Comparison of ENCODE assay signal across 9 mouse cellular contexts in the genomic region with DNA sequence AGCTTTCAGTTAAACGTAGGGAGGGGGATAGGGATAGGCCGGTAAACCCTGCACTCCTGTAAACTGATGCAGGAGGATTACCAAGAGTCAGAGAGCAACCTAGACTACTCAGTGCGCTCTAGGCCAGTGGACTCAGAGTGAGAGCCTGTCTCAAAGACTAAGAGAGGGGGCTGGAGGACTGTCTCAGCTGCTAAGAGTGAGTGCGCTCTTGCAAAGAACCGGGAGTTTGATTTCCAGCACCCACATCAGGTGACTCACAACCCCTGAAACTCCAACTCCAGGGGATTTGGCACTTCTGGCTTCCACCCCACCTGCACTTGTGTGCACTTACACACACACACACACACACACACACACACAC. TPM values are rescaled to one million over a fixed set of nuclear protein-coding genes. Genes with fewer than 3 reads are reported as not detected.
DNase-seq lines count a peak whose midpoint lies in the region; ATAC-seq and TF ChIP-seq lines count a peak whose summit lies in the region.
"Had no signal": no experiment of that assay in that cellular context is flagged by ENCODE, and none has a peak within 500 bp of the region (broad histone marks: within the 10 kb centered on the region; RNA-seq: fewer than 3 reads in every experiment).

No protein-coding gene starts in this region.

- no peaks in the 10 kb centered on the region for H3K36me3 ChIP-seq in kidney, postnatal 0 days (ENCODE audit: insufficient read depth, low read length)
- no peaks in the 10 kb centered on the region for H3K36me3 ChIP-seq in embryonic facial prominence, embryonic 14.5 days (ENCODE audit: control insufficient read depth, insufficient read depth, low read length)
- no peaks in the 10 kb centered on the region for H3K36me3 ChIP-seq in hindbrain, embryonic 16.5 days (ENCODE audit: control insufficient read depth, insufficient read depth, low read length)
- no peaks in the 10 kb centered on the region for H3K36me3 ChIP-seq in midbrain, embryonic 15.5 days (replicated peaks)

- 0 out of 2 replicates have a peak overlapping the region, but pooled peaks have one; percentile 13 for H3K9ac ChIP-seq in kidney, postnatal 0 days (ENCODE audit: low read depth, low read length)
- no peak overlapping the region for H3K9ac ChIP-seq in embryonic facial prominence, embryonic 14.5 days (ENCODE audit: low read depth, low read length)
- peak overlapping the region; percentile 3; the same call in 1 of the 2 replicates for H3K9ac ChIP-seq in hindbrain, embryonic 16.5 days (ENCODE audit: low read depth, low read length)
- H3K9ac ChIP-seq in midbrain, embryonic 15.5 days: no peak overlapping the region

- no peak overlapping the region for H3K27ac ChIP-seq in kidney, postnatal 0 days
- no peak overlapping the region; the same call in 1 of the 2 replicates for H3K27ac ChIP-seq in embryonic facial prominence, embryonic 14.5 days (replicated peaks; ENCODE audit: low read depth, low read length)
- H3K27ac ChIP-seq in hindbrain, embryonic 16.5 days (ENCODE audit: low read depth, low read length): peak overlapping the region; percentile 29; the same call in 1 of the 2 replicates
- no peak overlapping the region for H3K27ac ChIP-seq in midbrain, embryonic 15.5 days

- 0 out of 2 replicates have a peak, but pooled peaks cover 4% of the 10 kb centered on the region for H3K4me1 ChIP-seq in kidney, postnatal 0 days (replicated peaks; ENCODE audit: insufficient read depth, low read length)
- H3K4me1 ChIP-seq in embryonic facial prominence, embryonic 14.5 days (ENCODE audit: control insufficient read depth, insufficient read depth, low read length): peaks cover 24% of the 10 kb centered on the region
- H3K4me1 ChIP-seq in hindbrain, embryonic 16.5 days (ENCODE audit: control insufficient read depth, insufficient read depth, low read depth, low read length): peaks cover 12% of the 10 kb centered on the region
- peaks cover 20% of the 10 kb centered on the region for H3K4me1 ChIP-seq in midbrain, embryonic 15.5 days

- no peak for ATAC-seq in kidney, postnatal 0 days (replicated peaks; ENCODE audit: low FRiP score, low read depth)
- ATAC-seq in embryonic facial prominence, embryonic 14.5 days (ENCODE audit: low read depth): no peak
- ATAC-seq in hindbrain, embryonic 16.5 days: no peak
- ATAC-seq in midbrain, embryonic 15.5 days (replicated peaks): peak; percentile 40; the same call in 1 of the 2 replicates

- DNase-seq in kidney, postnatal 0 days (ENCODE audit: low spot score): no peak
- no peak for DNase-seq in kidney, postnatal 25 days
- DNase-seq in embryonic facial prominence, embryonic 14.5 days (ENCODE audit: low spot score): no peak
- no peak for DNase-seq in left cerebral cortex, postnatal 14 days (ENCODE audit: low spot score in 2 of 2)
- no peak for DNase-seq in thymus, postnatal 36 days
- DNase-seq in kidney, postnatal 14 days: no peak

- no peaks in the 10 kb centered on the region for H3K27me3 ChIP-seq in kidney, postnatal 0 days (ENCODE audit: insufficient read depth, low read length)
- H3K27me3 ChIP-seq in embryonic facial prominence, embryonic 14.5 days (replicated peaks; ENCODE audit: control insufficient read depth, insufficient read depth, low read length): no peaks in the 10 kb centered on the region; the same call in 1 of the 2 replicates
- H3K27me3 ChIP-seq in hindbrain, embryonic 16.5 days (replicated peaks; ENCODE audit: control insufficient read depth, insufficient read depth, low read length): no peaks in the 10 kb centered on the region
- H3K27me3 ChIP-seq in midbrain, embryonic 15.5 days (replicated peaks): no peaks in the 10 kb centered on the region

- TF ChIP-seq CTCF in kidney, postnatal 0 days (IDR thresholded peaks at IDR 0.05; ENCODE audit: low read depth): no peak

- intact Hi-C loops in left cerebral cortex, postnatal 14 days (cut with DNase I): no loop called here

- H3K4me3 ChIP-seq in kidney, postnatal 0 days (replicated peaks; ENCODE audit: low read depth, low read length): no peak overlapping the region
- H3K4me3 ChIP-seq in embryonic facial prominence, embryonic 14.5 days (ENCODE audit: low read depth, low read length): no peak overlapping the region
- peak overlapping the region; percentile 30 for H3K4me3 ChIP-seq in hindbrain, embryonic 16.5 days (ENCODE audit: low read length)
- H3K4me3 ChIP-seq in midbrain, embryonic 15.5 days: peak overlapping the region; percentile 37; the same call in 1 of the 2 replicates

- H3K4me2 ChIP-seq in kidney, postnatal 0 days (ENCODE audit: low read length): peak overlapping the region; percentile 50
- H3K4me2 ChIP-seq in embryonic facial prominence, embryonic 14.5 days (ENCODE audit: low read depth, low read length): peak overlapping the region; percentile 53
- peak overlapping the region; percentile 57 for H3K4me2 ChIP-seq in hindbrain, embryonic 16.5 days (ENCODE audit: low read length)
- H3K4me2 ChIP-seq in midbrain, embryonic 15.5 days: peak overlapping the region; percentile 61

- no peaks in the 10 kb centered on the region for H3K9me3 ChIP-seq in kidney, postnatal 0 days (replicated peaks; ENCODE audit: low read length)
- H3K9me3 ChIP-seq in embryonic facial prominence, embryonic 14.5 days (ENCODE audit: control insufficient read depth, low read length): no peaks in the 10 kb centered on the region
- no peaks in the 10 kb centered on the region for H3K9me3 ChIP-seq in hindbrain, embryonic 16.5 days (ENCODE audit: control insufficient read depth, low read length)
- no peaks in the 10 kb centered on the region for H3K9me3 ChIP-seq in midbrain, embryonic 15.5 days

- WGBS in kidney, postnatal 0 days: 31% methylated on average over 5 of the region's 5 CpGs
- WGBS in embryonic facial prominence, embryonic 14.5 days: 26% methylated on average over 5 of the region's 5 CpGs
- 37% methylated on average over 5 of the region's 5 CpGs for WGBS in hindbrain, embryonic 16.5 days
- WGBS in midbrain, embryonic 15.5 days: 26% methylated on average over 5 of the region's 5 CpGs

RNA-seq across cellular contexts. Expression of gene Dnaic2, which starts 0.6 kb away (rescaled TPM):
- 0.32 and 0.43 TPM in 2 replicates for polyA plus RNA-seq in kidney, postnatal 0 days (2015; fragmentation: Nextera tagmentation; extraction: Ambion mirVana)
- 2.2 and 4.6 TPM in 2 replicates for polyA plus RNA-seq in embryonic facial prominence, embryonic 14.5 days (2014; fragmentation: Nextera tagmentation; extraction: Ambion mirVana)
- 2.5 and 3.0 TPM in 2 replicates for polyA plus RNA-seq in hindbrain, embryonic 16.5 days (2015; fragmentation: Nextera tagmentation; extraction: Ambion mirVana)
- polyA plus RNA-seq in midbrain, embryonic 15.5 days (2015; fragmentation: Nextera tagmentation; extraction: Ambion mirVana): 3.0 and 3.4 TPM in 2 replicates
- 1 to 10 TPM in 1 of 2 experiments, under 1 TPM in 1; 0.99 to 1.8 TPM for total RNA-seq in left cerebral cortex, postnatal 14 days (2021)
- total RNA-seq: MEL had no signal

RNA-seq across cellular contexts. Expression of gene Kif19a, which starts 37.4 kb away (rescaled TPM):
- 0.06 and 0.11 TPM in 2 replicates for polyA plus RNA-seq in kidney, postnatal 0 days (2015; fragmentation: Nextera tagmentation; extraction: Ambion mirVana)
- polyA plus RNA-seq in embryonic facial prominence, embryonic 14.5 days (2014; fragmentation: Nextera tagmentation; extraction: Ambion mirVana): 2.1 TPM in 2 replicates
- 0.55 and 0.69 TPM in 2 replicates for polyA plus RNA-seq in hindbrain, embryonic 16.5 days (2015; fragmentation: Nextera tagmentation; extraction: Ambion mirVana)
- 0.40 and 0.46 TPM in 2 replicates for polyA plus RNA-seq in midbrain, embryonic 15.5 days (2015; fragmentation: Nextera tagmentation; extraction: Ambion mirVana)
- total RNA-seq in left cerebral cortex, postnatal 14 days (2021): 10 to 100 TPM in 1 of 2 experiments, 1 to 10 TPM in 1; 8.8 to 11.2 TPM
- total RNA-seq: MEL had no signal

RNA-seq across cellular contexts. Expression of gene Ttyh2, which starts 52.6 kb away (rescaled TPM):
- 22.6 and 25.3 TPM in 2 replicates for polyA plus RNA-seq in kidney, postnatal 0 days (2015; fragmentation: Nextera tagmentation; extraction: Ambion mirVana)
- polyA plus RNA-seq in embryonic facial prominence, embryonic 14.5 days (2014; fragmentation: Nextera tagmentation; extraction: Ambion mirVana): 37.7 and 41.1 TPM in 2 replicates
- polyA plus RNA-seq in hindbrain, embryonic 16.5 days (2015; fragmentation: Nextera tagmentation; extraction: Ambion mirVana): 31.6 and 40.7 TPM in 2 replicates
- 29.4 and 32.3 TPM in 2 replicates for polyA plus RNA-seq in midbrain, embryonic 15.5 days (2015; fragmentation: Nextera tagmentation; extraction: Ambion mirVana)
- total RNA-seq in left cerebral cortex, postnatal 14 days (2021): 10 to 100 TPM; 24.0 to 24.6 TPM

RNA-seq across cellular contexts. Expression of gene Rpl38, which starts 59.5 kb away (rescaled TPM):
- 1,186 and 1,429 TPM in 2 replicates for polyA plus RNA-seq in kidney, postnatal 0 days (2015; fragmentation: Nextera tagmentation; extraction: Ambion mirVana)
- 1,079 and 1,191 TPM in 2 replicates for polyA plus RNA-seq in embryonic facial prominence, embryonic 14.5 days (2014; fragmentation: Nextera tagmentation; extraction: Ambion mirVana)
- 578 and 579 TPM in 2 replicates for polyA plus RNA-seq in hindbrain, embryonic 16.5 days (2015; fragmentation: Nextera tagmentation; extraction: Ambion mirVana)
- polyA plus RNA-seq in midbrain, embryonic 15.5 days (2015; fragmentation: Nextera tagmentation; extraction: Ambion mirVana): 628 and 640 TPM in 2 replicates
- total RNA-seq in left cerebral cortex, postnatal 14 days (2021): 100 to 1,000 TPM; 737 to 799 TPM

Comparison
In these comparisons a context has a peak if more than half of its experiments do, and no peak if none do; other contexts are left out.
1. H3K4me3 ChIP-seq: peak in hindbrain, embryonic 16.5 days (single experiment) and midbrain, embryonic 15.5 days (single experiment); none in kidney, postnatal 0 days (single experiment) and embryonic facial prominence, embryonic 14.5 days (single experiment).
2. H3K9ac ChIP-seq: peak in kidney, postnatal 0 days (single experiment) and hindbrain, embryonic 16.5 days (single experiment); none in embryonic facial prominence, embryonic 14.5 days (single experiment) and midbrain, embryonic 15.5 days (single experiment).
3. Peak in every context shown above with its lines, with median percentiles within 50 percentile points of each other: H3K4me2 ChIP-seq.